Mouse (Mus musculus): ENCODE results near the gene E030030I06Rik. TPM values are rescaled to one million over a fixed set of nuclear protein-coding genes. Genes with fewer than 3 reads are reported as not detected.
"Not testable (repeated sequence)": the region's sequence is repeated elsewhere in the genome, so short reads cannot be mapped to it uniquely, and the experiment has no call there.

Gene E030030I06Rik
- polyA plus RNA-seq, 1 experiment from 2014 or later = 19.6 TPM

DNA sequence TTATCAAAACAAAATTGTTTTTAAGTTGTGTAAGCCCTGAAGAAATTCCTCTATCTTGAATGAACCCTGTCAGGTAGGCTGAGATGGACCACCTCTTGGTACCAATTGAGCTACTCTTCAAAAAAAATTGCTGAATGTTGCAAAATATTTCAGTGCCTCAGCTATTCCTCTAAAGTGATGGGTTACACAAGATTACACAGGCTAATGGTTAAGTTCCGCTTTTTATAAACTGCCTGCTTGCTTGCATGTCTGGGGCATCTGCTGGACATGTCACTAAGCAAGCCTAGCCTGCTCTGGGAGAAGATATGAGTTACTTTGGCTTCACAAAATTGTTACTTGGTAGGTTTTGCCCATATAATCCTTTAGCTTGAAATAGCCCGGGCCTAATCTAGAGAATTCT, 78.9 kb downstream of the E030030I06Rik start:
- DNase-seq (ENCODE audit: low spot score) = no peak

GRCm38 (mm10) chr10:22067979-22068378, 81.1 kb downstream of the E030030I06Rik start, which contains the start of gene 4930444G20Rik:
Gene 4930444G20Rik (minus strand): TSS chr10:22068079.
- WGBS = 89% methylated on average over 7 of the region's 7 CpGs
- not testable (repeated sequence) for H3K27me3 ChIP-seq (ENCODE audit: control insufficient read depth, insufficient read depth, low read length)

More for the DNA sequence above, 78.9 kb downstream of the E030030I06Rik start:
- no peaks in the 10 kb centered on the region for H3K36me3 ChIP-seq (replicated peaks; ENCODE audit: control insufficient read depth, insufficient read depth, low read depth, low read length)
- no peaks in the 10 kb centered on the region for H3K9me3 ChIP-seq (replicated peaks; ENCODE audit: control insufficient read depth, low read length)
- H3K4me2 ChIP-seq (ENCODE audit: low read depth, low read length) = no peak overlapping the region
- no peaks in the 10 kb centered on the region for H3K4me1 ChIP-seq (ENCODE audit: control insufficient read depth, insufficient read depth, low read length)
- no peaks in the 10 kb centered on the region for H3K27me3 ChIP-seq (ENCODE audit: control insufficient read depth, insufficient read depth, low read length)
- ATAC-seq (replicated peaks; ENCODE audit: insufficient number of reproducible peaks, low FRiP score, low TSS enrichment, low read depth) = no peak
- H3K27ac ChIP-seq (replicated peaks; ENCODE audit: low read depth, low read length) = no peak overlapping the region
- no peak overlapping the region for H3K9ac ChIP-seq (replicated peaks; ENCODE audit: low read length)
- whole genome bisulfite sequencing = 93% methylated on average over 2 of the region's 2 CpGs
- H3K4me3 ChIP-seq (ENCODE audit: low read depth, low read length) = no peak overlapping the region

More at GRCm38 (mm10) chr10:22067979-22068378, 81.1 kb downstream of the E030030I06Rik start, which contains the start of gene 4930444G20Rik:
- H3K36me3 ChIP-seq (replicated peaks; ENCODE audit: control insufficient read depth, insufficient read depth, low read depth, low read length); H3K4me3 ChIP-seq (ENCODE audit: low read depth, low read length); H3K9me3 ChIP-seq (replicated peaks; ENCODE audit: control insufficient read depth, low read length); ATAC-seq (replicated peaks; ENCODE audit: insufficient number of reproducible peaks, low FRiP score, low TSS enrichment, low read depth); H3K9ac ChIP-seq (replicated peaks; ENCODE audit: low read length); H3K4me2 ChIP-seq (ENCODE audit: low read depth, low read length); H3K4me1 ChIP-seq (ENCODE audit: control insufficient read depth, insufficient read depth, low read length); DNase-seq (ENCODE audit: low spot score); H3K27ac ChIP-seq (replicated peaks; ENCODE audit: low read depth, low read length): not testable (repeated sequence)

Other genes with a start within 250 kb of the E030030I06Rik start
- not detected in 2 replicates for gene 4930444G20Rik, start 81.2 kb downstream of the E030030I06Rik start, polyA plus RNA-seq (2014; fragmentation: Nextera tagmentation; extraction: Ambion mirVana)
- gene Raet1e, start 9.3 kb upstream of the E030030I06Rik start, polyA plus RNA-seq (2014; fragmentation: Nextera tagmentation; extraction: Ambion mirVana) = 11.3 and 13.6 TPM in 2 replicates
- 0.32 and 0.42 TPM in 2 replicates for gene H60b, start 9.3 kb upstream of the E030030I06Rik start, polyA plus RNA-seq (2014; fragmentation: Nextera tagmentation; extraction: Ambion mirVana)
- gene Raet1d, start 211.3 kb upstream of the E030030I06Rik start, polyA plus RNA-seq (2014; fragmentation: Nextera tagmentation; extraction: Ambion mirVana) = 26.9 and 27.2 TPM in 2 replicates